Mouse (Mus musculus): ENCODE data around the gene Pnpla3. TPM values are rescaled to one million over a fixed set of nuclear protein-coding genes. Genes with fewer than 3 reads are reported as not detected.

The Pnpla3 gene
- polyA plus RNA-seq, 1 experiment from 2014 or later: 1.2 TPM

- no peak overlapping the region for H3K9ac ChIP-seq
- H3K4me3 ChIP-seq (replicated peaks): no peak overlapping the region
- peaks cover 22% of the 10 kb centered on the region for H3K36me3 ChIP-seq
- H3K4me1 ChIP-seq (replicated peaks): peaks cover 31% of the 10 kb centered on the region
- 0 out of 2 replicates have a peak overlapping the region, but pooled peaks have one; percentile 1 for H3K4me2 ChIP-seq
- H3K9me3 ChIP-seq (replicated peaks): no peaks in the 10 kb centered on the region
- H3K27ac ChIP-seq: no peak overlapping the region
- peaks cover 19% of the 10 kb centered on the region; the same call in 1 of the 2 replicates for H3K27me3 ChIP-seq
- ATAC-seq (ENCODE audit: low read depth) (peak; percentile 33; the same call in 1 of the 2 replicates), DNase-seq (no peak)
- 33% methylated on average over 23 of the region's 23 CpGs for WGBS (ENCODE audit: insufficient replicate concordance)
Observed at GRCm38 (mm10) chr15:84217969-84218782, 50.5 kb downstream of the Pnpla3 start.

DNA sequence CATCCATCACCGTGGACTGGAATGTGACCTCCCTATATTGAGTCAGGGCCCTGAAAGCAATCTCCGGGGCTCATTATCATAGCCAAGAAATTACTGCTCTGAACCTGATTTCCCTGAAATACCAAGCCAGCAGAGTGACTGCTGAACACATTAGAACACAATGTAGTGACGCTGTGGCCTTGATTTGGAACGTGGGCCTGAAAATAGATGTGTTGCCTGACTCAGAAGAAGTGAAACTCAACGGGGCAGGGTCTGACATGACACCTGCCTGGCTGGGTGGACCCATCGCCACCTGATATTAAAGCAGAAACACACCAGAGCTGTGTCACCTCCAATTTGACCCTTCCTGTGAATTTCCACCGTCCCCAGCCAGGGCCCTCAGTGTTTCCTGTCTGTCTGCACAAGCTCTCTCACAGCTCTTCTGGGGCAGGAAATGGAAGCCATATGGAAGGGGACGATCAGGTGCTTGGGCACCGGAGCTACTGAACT, 51.2 kb downstream of the Pnpla3 start:
- ATAC-seq (ENCODE audit: low read depth): no peak
- no peak overlapping the region for H3K4me2 ChIP-seq
- H3K9ac ChIP-seq: no peak overlapping the region
- H3K27ac ChIP-seq: no peak overlapping the region
- 28% methylated on average over 9 of the region's 9 CpGs for WGBS (ENCODE audit: insufficient replicate concordance)
- no peak for DNase-seq
- H3K4me1 ChIP-seq (replicated peaks): peaks cover 31% of the 10 kb centered on the region
- peaks cover 19% of the 10 kb centered on the region; the same call in 1 of the 2 replicates for H3K27me3 ChIP-seq
- no peaks in the 10 kb centered on the region for H3K9me3 ChIP-seq (replicated peaks)
- peaks cover 16% of the 10 kb centered on the region for H3K36me3 ChIP-seq
- H3K4me3 ChIP-seq (replicated peaks): no peak overlapping the region

GRCm38 (mm10) chr15:84221539-84221938, 53.9 kb downstream of the Pnpla3 start:
- H3K27ac ChIP-seq: no peak overlapping the region
- DNase-seq (no peak), ATAC-seq (ENCODE audit: low read depth) (no peak)
- no peaks in the 10 kb centered on the region for H3K9me3 ChIP-seq (replicated peaks)
- no peaks in the 10 kb centered on the region for H3K36me3 ChIP-seq
- WGBS (ENCODE audit: insufficient replicate concordance): 71% methylated on average over 5 of the region's 5 CpGs
- no peak overlapping the region for H3K9ac ChIP-seq
- peaks cover 40% of the 10 kb centered on the region; the same call in 1 of the 2 replicates for H3K27me3 ChIP-seq
- H3K4me3 ChIP-seq (replicated peaks): no peak overlapping the region
- no peak overlapping the region for H3K4me2 ChIP-seq
- peaks cover 25% of the 10 kb centered on the region for H3K4me1 ChIP-seq (replicated peaks)

GRCm38 (mm10) chr15:84223423-84223822, 55.8 kb downstream of the Pnpla3 start:
- Histone ChIP-seq H3K27ac (no peak overlapping the region), H3K4me3 (replicated peaks) (no peak overlapping the region), H3K9me3 (replicated peaks) (no peaks in the 10 kb centered on the region), H3K9ac (no peak overlapping the region), H3K27me3 (peaks cover 40% of the 10 kb centered on the region; the same call in 1 of the 2 replicates), H3K36me3 (no peaks in the 10 kb centered on the region), H3K4me1 (replicated peaks) (peaks cover 6% of the 10 kb centered on the region), H3K4me2 (no peak overlapping the region)
- DNase-seq: no peak
- no peak for ATAC-seq (ENCODE audit: low read depth)
- WGBS (ENCODE audit: insufficient replicate concordance): 44% methylated on average over 6 of the region's 6 CpGs

DNA sequence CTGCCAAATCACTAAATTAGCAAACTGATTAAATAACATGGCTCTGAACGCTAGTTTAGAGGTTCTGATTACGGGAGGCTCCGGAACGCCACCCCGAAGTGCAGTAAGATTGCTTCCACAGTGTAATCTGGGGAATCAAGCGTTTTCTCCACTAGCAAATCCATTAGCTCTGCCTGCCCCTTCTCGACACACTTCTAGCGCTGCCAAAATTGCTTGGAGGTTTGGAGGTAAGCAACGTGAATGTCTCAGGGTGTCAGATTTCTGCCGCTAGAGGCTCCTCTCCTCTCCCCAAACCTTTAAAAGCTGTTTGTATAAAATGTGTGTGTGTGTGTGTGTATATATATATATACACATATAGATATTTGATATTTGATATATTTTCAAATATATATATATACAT, 57.1 kb downstream of the Pnpla3 start:
- Histone ChIP-seq H3K4me2 (no peak overlapping the region), H3K4me1 (replicated peaks) (peaks cover 6% of the 10 kb centered on the region), H3K9ac (no peak overlapping the region), H3K27ac (no peak overlapping the region), H3K27me3 (peaks cover 30% of the 10 kb centered on the region; the same call in 1 of the 2 replicates), H3K4me3 (replicated peaks) (no peak overlapping the region), H3K9me3 (replicated peaks) (no peaks in the 10 kb centered on the region), H3K36me3 (no peaks in the 10 kb centered on the region)
- no peak for ATAC-seq (ENCODE audit: low read depth)
- no peak for DNase-seq
- 54% methylated on average over 10 of the region's 10 CpGs for WGBS (ENCODE audit: insufficient replicate concordance)

GRCm38 (mm10) chr15:84226918-84227317, 59.3 kb downstream of the Pnpla3 start:
- no peak overlapping the region for H3K4me2 ChIP-seq
- H3K4me1 ChIP-seq (replicated peaks): peaks cover 28% of the 10 kb centered on the region
- no peak overlapping the region for H3K27ac ChIP-seq
- 72% methylated on average over 15 of the region's 15 CpGs for WGBS (ENCODE audit: insufficient replicate concordance)
- no peak overlapping the region for H3K4me3 ChIP-seq (replicated peaks)
- no peaks in the 10 kb centered on the region for H3K9me3 ChIP-seq (replicated peaks)
- no peaks in the 10 kb centered on the region for H3K36me3 ChIP-seq
- H3K9ac ChIP-seq: no peak overlapping the region
- DNase-seq: no peak
- H3K27me3 ChIP-seq: peaks cover 29% of the 10 kb centered on the region; the same call in 1 of the 2 replicates
- no peak for ATAC-seq (ENCODE audit: low read depth)

- peak overlapping the region; percentile 80 for H3K9ac ChIP-seq
- DNase-seq (peak; percentile 33), ATAC-seq (ENCODE audit: low read depth) (peak; percentile 80)
- H3K4me3 ChIP-seq (replicated peaks): peak overlapping the region; percentile 78
- 7% methylated on average over 5 of the region's 5 CpGs for WGBS (ENCODE audit: insufficient replicate concordance)
- peaks cover 16% of the 10 kb centered on the region; the same call in 1 of the 2 replicates for H3K27me3 ChIP-seq
- H3K9me3 ChIP-seq (replicated peaks): no peaks in the 10 kb centered on the region
- H3K4me1 ChIP-seq (replicated peaks): peaks cover 56% of the 10 kb centered on the region
- H3K4me2 ChIP-seq: peak overlapping the region; percentile 96
- peaks cover 5% of the 10 kb centered on the region; the same call in 1 of the 2 replicates for H3K36me3 ChIP-seq
- peak overlapping the region; percentile 89 for H3K27ac ChIP-seq
Observed at GRCm38 (mm10) chr15:84230661-84231060, 63.0 kb downstream of the Pnpla3 start.

DNA sequence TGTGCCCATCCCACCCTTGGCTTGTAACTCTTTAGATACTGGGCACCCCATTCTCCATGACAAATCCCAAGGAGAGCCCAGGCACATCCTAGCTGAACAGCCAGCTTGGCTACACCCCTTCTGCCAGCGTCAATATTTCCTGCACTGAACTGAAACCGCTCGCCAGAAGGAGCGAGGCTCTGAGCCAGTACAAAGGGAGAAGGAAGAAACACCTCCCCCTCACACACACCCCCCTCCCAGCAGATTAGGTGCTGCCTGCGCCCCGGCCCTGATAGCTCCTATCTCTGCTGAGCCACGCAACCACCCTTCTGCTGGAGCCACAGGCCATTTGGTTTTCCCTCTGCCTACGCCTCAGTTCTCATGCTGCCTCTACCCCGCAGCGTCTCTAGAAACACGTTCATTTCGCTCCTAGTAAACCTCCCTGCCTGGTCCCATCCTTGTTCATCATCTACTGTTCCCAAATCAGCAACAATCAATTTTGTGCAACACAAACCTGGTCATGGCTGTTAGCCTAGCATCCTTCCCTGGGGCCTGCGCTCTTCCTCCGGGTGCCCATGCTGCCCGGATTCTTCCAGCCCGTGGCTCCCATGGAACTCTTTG, 63.6 kb downstream of the Pnpla3 start:
- peaks cover 60% of the 10 kb centered on the region for H3K4me1 ChIP-seq (replicated peaks)
- peak overlapping the region; percentile 80 for H3K9ac ChIP-seq
- H3K27me3 ChIP-seq: peaks cover 10% of the 10 kb centered on the region; the same call in 1 of the 2 replicates
- peak overlapping the region; percentile 96 for H3K4me2 ChIP-seq
- 3% methylated on average over 13 of the region's 16 CpGs for WGBS (ENCODE audit: insufficient replicate concordance)
- no peaks in the 10 kb centered on the region for H3K9me3 ChIP-seq (replicated peaks)
- peak overlapping the region; percentile 78 for H3K4me3 ChIP-seq (replicated peaks)
- peak; percentile 95 for ATAC-seq (ENCODE audit: low read depth)
- H3K27ac ChIP-seq: peak overlapping the region; percentile 89
- H3K36me3 ChIP-seq: peaks cover 5% of the 10 kb centered on the region; the same call in 1 of the 2 replicates
- DNase-seq: peak; percentile 78

DNA sequence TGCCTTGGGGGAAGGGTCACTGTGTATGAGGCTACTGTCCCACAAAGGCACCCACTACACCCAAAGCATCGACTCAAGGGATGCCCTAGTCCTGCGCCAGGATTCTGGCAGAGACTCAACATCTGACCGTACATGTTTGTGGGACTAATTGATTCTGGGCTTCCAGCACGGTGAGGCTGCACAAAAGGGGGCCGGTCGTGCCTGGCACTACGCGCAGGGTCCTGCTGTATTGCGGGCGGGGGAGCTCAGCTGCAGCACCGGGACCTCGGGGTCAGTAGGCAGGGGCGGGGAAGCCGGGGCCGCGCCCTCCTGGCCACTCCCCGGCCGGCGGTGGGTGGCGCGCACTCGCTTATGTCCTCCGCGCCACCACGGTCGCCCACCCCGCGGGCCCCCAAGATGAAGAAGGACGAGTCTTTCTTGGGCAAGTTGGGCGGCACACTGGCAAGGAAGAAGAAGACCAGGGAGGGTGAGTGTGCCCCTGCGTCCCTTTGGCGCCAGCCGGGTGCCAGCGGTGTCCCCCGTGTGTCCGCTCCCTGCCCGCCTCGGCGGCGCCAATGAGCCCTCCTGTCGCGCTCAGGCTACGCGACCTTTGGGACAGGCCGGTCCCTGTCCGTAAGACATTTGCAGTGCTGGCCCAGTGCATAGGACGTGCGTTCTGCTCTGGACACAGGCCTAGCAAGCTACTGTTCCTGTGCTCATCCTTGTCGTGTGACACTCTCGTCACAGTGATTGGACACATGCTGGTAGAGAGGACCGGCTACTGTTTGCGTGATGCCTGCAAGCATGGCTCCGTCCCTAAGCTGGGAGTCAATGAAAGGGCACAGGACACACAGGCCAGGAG, 64.3 kb downstream of the Pnpla3 start, which contains the start of gene Parvb:
Gene Parvb, plus strand, starts transcription at position 323 of the 841 bp plus-strand sequence.
- no peaks in the 10 kb centered on the region for H3K9me3 ChIP-seq (replicated peaks)
- peaks cover 5% of the 10 kb centered on the region; the same call in 1 of the 2 replicates for H3K36me3 ChIP-seq
- peak within 1 kb of the TSS; percentile 78 for H3K4me3 ChIP-seq (replicated peaks)
- 0 out of 2 replicates have a peak, but pooled peaks cover 3% of the 10 kb centered on the region for H3K27me3 ChIP-seq
- ATAC-seq (ENCODE audit: low read depth) (peak; percentile 71), DNase-seq (peak; percentile 58)
- peak within 1 kb of the TSS; percentile 89 for H3K27ac ChIP-seq
- 1% methylated on average over 53 of the region's 53 CpGs for WGBS (ENCODE audit: insufficient replicate concordance)
- H3K4me2 ChIP-seq: peak within 1 kb of the TSS; percentile 96
- H3K9ac ChIP-seq: peak within 1 kb of the TSS; percentile 80
- peaks cover 60% of the 10 kb centered on the region for H3K4me1 ChIP-seq (replicated peaks)

- Histone ChIP-seq H3K4me1 (replicated peaks) (peaks cover 60% of the 10 kb centered on the region), H3K9ac (peak overlapping the region; percentile 80), H3K27ac (peak overlapping the region; percentile 89; the same call in 1 of the 2 replicates), H3K36me3 (peaks cover 5% of the 10 kb centered on the region; the same call in 1 of the 2 replicates), H3K4me2 (peak overlapping the region; percentile 96), H3K9me3 (replicated peaks) (no peaks in the 10 kb centered on the region), H3K4me3 (replicated peaks) (peak overlapping the region; percentile 78), H3K27me3 (no peaks in the 10 kb centered on the region)
- DNase-seq: no peak
- WGBS (ENCODE audit: insufficient replicate concordance): 34% methylated on average over 8 of the region's 8 CpGs
- ATAC-seq (ENCODE audit: low read depth): no peak
Observed at GRCm38 (mm10) chr15:84232609-84233008, 65.0 kb downstream of the Pnpla3 start.
